Mouse (Mus musculus): ENCODE results near the gene Exoc8.

Exoc8 gene

DNA sequence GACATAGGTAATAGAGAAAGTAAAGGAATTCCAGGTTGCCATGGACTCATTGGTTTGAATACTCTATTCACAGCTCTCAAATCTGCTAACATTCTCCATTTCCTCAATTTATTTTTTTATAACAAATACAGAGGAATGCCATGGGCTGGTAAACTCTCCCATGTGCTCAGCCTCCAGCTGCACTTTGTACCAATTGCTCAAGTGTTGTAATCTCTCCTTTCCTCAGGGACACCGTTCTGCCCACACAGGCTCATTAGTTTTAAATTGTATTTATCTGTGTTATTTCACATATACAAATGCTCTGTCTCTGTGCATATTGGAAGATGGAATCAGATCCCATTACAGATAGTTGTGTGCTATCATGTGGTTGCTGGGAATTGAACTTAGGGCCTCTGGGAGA, 44.0 kb downstream of the Exoc8 start:
- no peak for DNase-seq (ENCODE audit: low spot score)

DNA sequence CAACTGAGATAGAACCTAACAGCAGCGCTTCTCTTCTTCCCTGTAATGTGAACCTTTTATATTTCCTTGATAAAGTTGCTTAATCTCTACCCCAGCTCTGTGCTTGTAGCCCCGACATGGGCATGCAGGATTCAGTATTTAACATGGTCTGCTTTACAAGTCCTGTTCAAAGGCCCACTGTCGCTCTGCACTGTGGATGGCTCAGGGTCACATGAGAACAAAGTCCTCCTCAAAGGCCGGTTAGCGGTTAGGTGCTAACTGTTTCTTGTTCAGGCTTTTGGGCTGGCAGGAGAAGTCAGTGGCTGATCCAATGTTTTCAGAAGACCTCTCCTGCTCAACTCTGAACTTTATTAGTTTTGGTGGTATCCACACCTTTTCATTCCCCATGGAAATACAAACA, 51.9 kb downstream of the Exoc8 start:
- no peak for DNase-seq (ENCODE audit: low spot score)

DNA sequence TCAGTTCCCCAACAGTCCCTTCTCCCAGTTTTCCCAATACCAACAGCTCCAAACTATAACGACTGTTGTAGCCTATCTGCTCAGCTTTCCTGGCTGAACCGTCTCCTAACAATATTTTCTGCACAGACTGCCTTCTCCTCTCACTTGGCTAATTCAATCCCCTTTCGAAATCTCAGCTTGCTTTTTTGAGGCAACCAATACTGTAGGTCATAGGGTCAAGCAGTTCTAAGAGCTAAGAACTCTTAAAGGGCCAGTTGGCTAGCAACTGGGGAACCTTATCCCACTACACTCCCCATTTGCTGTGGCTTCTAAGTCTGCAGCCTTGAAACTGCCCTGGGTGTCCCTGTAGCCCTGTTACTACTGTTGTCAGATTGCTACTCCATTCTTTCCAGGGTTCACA, 52.4 kb downstream of the Exoc8 start:
- DNase-seq (ENCODE audit: low spot score) = no peak

All from yolk sac, embryonic 10.5 days (tissue).